Mouse (Mus musculus) lung, postnatal 25 days (tissue): ENCODE results near the gene Gm12216.
"Not testable (repeated sequence)": the region's sequence is repeated elsewhere in the genome, so short reads cannot be mapped to it uniquely, and the experiment has no call there.

ENCODE experiments used
- DNase-seq: peaks from one replicate; pipeline ENCODE4 v3.0.0; 2022; ENCODE audit warnings: low spot score

Gene Gm12216

DNA sequence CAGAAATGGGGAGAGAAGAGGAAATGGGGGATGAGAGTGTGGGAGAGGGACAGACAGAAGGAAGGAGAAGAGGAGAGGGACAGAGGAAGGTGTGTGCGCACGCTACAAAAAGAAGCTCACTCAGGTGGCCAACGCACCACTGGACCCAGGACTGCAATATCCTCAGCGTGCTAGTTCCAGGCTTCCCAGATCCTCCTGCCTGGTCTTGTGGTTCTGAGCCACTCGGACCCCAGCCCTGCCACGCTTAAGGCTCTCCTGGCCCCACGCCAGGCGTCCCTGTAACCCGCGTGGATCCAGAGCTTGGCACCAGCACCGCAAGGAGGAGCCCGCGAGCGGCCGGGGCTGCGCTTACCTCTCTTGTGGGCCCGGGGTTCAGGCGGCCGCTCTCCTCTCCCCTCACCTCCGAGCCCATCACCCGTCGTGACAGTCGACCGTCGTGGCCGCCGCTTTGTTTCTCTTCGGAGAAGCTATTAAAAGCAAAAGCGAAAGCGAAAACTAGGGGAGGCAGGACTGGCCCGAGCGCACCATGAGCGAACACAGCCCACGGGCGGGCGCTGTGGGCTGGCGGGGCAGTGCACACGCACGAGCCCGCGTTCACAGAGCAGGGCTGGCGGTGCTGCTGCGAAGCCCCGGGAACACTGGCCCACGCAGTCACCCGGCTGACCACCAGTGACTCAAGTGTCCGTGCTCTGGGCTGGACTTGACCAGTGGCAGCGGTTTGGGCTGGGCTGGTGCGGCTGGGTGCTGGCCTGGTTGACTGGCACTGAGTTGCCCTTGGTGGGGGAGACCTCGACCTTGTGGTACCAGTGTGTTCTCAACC, at the start of gene Gm12216:
TSS of gene Gm12216 (minus strand) at position 496 of the 820 bp plus-strand sequence.
- DNase-seq, result peak; percentile 59

GRCm38 (mm10) chr11:53908686-53909085, 49.6 kb upstream of the Gm12216 start:
- DNase-seq, result no peak

GRCm38 (mm10) chr11:53904534-53904925, 45.5 kb upstream of the Gm12216 start:
- no peak for DNase-seq

- DNase-seq, result peak; percentile 90
These were observed 44.9 kb upstream of the Gm12216 start for GRCm38 (mm10) chr11:53903781-53904533.

GRCm38 (mm10) chr11:53902741-53903140, 43.7 kb upstream of the Gm12216 start:
- DNase-seq, result no peak

DNA sequence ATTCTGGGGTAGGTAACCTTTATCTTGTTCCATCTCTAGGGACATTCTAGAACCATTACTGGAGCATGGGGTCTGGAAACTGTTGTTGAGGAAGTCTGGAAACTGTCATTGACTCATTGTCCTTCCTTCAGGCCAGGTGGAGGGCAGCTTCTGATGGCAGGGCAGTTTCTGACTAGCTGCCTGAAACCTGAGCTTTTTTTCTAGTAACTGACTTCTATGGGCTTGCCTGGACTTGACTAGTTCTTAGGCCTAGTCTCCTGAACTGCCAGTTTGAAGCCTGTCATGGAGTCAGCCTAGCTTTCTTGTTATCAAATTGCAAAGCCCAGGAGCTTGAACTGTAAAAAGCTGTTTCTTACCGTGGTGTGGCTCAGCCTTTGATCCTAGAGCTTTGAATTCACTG, 41.9 kb upstream of the Gm12216 start:
- no peak for DNase-seq

GRCm38 (mm10) chr11:53899981-53900380, 40.9 kb upstream of the Gm12216 start:
- DNase-seq, result no peak

DNA sequence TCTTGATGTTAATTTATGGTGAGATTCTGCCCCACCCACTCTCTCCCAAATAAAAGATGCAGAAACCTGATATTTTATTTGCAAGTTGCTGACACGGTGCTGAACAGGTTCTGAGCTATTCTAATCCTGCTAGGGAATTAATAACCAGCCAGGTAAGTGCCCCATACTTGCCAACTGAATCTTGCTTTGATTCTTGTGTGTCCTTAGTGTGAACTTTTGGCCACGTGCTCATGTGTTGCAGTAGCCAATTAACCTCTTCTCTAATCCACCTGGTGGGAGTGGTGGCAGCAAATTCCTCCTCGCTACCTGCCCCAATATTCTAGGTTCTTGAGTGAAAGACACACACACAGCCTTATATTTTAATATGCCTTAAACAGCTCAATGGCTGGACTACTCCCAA, 39.9 kb upstream of the Gm12216 start:
- DNase-seq, result no peak

GRCm38 (mm10) chr11:53896935-53897334, 37.9 kb upstream of the Gm12216 start:
- no peak for DNase-seq

DNA sequence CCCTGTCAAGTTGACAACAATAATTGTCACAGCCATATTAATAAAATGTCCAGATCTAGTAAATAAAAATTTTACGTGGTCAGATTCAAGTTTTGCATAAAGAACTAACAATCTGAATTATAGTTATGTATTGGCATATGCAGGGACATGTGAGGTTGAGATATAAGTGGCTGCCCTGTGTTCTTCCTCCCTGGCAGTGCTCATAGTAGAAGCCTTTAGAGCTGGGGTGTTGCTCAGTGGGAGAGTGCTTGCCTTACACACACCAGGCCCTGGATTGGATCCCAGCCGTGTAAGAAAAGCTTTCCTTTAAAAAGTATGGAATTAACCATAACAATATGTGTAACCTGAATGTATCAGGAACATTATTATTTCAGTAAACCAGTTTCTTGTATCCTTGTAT, 34.4 kb upstream of the Gm12216 start:
- no peak for DNase-seq

GRCm38 (mm10) chr11:53892716-53893416, 33.8 kb upstream of the Gm12216 start:
- DNase-seq, result peak; percentile 47

GRCm38 (mm10) chr11:53891505-53892451, 32.7 kb upstream of the Gm12216 start, which contains the start of gene Slc22a5:
Gene Slc22a5, minus strand, starts transcription at chr11:53891660.
- peak; percentile 100 for DNase-seq

- DNase-seq, result no peak
These were observed 31.9 kb upstream of the Gm12216 start for GRCm38 (mm10) chr11:53890906-53891504.

GRCm38 (mm10) chr11:53890225-53890624, 31.2 kb upstream of the Gm12216 start:
- DNase-seq, result no peak

DNA sequence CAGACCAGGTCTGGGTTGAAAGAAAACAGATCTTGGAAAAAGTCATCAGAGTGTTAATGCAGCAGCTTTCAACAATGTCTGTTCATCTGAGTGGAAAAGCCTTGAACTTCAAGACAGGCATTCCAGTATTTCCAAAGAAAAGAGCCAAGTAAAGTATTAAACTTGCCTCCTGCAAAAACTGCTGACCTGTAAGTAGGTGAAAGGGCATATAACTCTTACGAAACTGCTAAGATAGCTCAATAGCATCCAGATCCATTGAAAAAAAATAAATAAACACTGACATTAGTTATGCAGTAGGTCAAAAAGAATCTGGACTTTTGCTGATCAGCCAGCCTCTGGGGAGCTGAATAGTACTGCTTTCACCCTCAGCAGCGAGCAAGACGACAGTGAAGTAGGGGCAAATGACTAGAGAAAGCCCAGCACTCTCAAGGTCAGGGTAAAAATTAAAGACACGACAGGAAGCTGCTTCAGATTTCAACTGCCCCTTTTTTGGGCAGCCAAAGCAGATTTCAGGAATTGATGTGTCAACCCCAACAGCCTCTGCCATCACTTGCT, 30.1 kb upstream of the Gm12216 start:
- peak; percentile 51 for DNase-seq

DNA sequence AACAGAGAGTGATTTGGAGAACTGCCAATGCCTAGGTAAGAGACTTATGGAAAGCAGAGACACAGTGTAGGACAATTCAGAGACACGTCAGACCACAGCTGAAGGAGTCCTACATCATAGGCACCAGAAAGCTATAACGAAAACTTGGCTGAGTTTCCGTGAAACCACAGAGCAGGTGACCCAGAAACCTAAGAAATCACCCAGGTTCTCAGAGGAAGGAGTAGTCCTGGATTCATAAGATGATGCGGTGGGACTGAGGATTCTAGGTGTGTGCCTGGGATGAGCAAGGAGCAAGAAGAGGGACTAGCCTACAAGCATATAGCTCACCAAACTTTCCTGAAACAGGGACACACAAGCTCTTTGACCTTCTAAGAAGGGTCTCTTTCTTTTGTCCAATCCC, 29.2 kb upstream of the Gm12216 start:
- no peak for DNase-seq

GRCm38 (mm10) chr11:53883287-53883686, 24.2 kb upstream of the Gm12216 start:
- DNase-seq, result no peak

DNA sequence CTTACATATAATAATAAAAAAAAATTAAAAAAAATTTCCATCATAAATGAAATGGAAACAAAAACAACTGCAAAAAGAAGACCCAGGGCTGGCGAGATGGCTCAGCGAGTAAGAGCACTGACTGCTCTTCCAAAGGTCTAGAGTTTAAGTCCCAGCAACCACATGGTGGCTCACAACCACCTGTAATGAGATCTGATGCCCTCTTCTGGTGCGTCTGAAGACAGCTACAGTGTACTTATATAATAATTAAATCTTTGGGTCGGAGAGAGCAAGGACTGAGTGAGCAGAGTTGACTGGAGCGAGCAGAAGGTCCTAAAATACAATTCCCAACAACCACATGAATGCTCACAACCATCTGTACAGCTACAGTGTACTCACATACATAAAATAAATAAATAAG, 19.0 kb upstream of the Gm12216 start:
- not testable (repeated sequence) for DNase-seq

- no peak for DNase-seq
These were observed 17.4 kb upstream of the Gm12216 start for GRCm38 (mm10) chr11:53876488-53876887.

GRCm38 (mm10) chr11:53874706-53875105, 15.7 kb upstream of the Gm12216 start:
- no peak for DNase-seq
